Mouse (Mus musculus) mouse trophoblast stem cell (cell line): ENCODE measurements around the gene Kif20b.

Experiments
- in situ Hi-C, 2 experiments: fragments of 300-500 bp; cut with MseI, MboI; formaldehyde crosslinking; loops; 2 replicates in 1 of 2; 3 replicates in 1 of 2; pipeline ENCODE4 v1.15.1; 2025

Gene Kif20b

GRCm38 (mm10) chr19:34921652-34922602, at the start of gene Kif20b:
TSS of gene Kif20b (plus strand) at chr19:34922361.
- in situ Hi-C loops = no loop called here

- in situ Hi-C loops = no loop called here
These were observed 45.5 kb upstream of the Kif20b start for GRCm38 (mm10) chr19:34876676-34877075.

DNA sequence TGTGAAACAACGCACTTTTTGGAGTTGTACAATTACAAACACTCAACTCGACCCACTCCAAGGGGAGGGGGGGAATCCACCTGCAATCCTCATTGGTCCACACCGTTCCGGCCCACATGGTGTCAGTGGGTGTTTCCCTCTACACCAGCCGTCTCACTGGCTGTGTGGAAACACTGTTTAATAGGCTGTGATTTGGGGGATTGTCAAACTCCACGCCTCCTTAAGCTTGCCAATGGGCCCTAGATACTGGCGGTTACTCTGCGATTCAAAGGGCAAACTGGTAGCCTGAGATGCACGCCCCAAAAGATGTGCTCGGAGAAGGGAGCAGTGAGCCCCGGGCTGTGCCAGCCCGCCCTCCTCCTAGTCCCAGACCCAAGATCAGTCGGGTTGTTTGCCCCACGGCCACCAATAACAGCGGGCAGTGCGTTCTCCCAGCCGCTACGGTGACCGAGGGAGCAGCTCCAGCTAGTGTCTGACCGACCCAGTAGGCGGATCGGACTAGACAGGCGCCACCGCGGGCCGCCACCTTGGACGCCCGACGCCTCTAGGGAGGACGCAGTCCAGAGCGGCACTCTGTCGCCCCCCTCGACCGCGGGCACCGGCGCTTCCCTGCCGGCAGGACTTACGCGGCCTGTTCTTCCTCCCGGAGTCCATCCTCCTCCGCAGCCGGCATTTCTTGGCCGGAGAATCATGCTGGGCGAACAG, 44.1 kb upstream of the Kif20b start:
- in situ Hi-C loops = no loop called here

DNA sequence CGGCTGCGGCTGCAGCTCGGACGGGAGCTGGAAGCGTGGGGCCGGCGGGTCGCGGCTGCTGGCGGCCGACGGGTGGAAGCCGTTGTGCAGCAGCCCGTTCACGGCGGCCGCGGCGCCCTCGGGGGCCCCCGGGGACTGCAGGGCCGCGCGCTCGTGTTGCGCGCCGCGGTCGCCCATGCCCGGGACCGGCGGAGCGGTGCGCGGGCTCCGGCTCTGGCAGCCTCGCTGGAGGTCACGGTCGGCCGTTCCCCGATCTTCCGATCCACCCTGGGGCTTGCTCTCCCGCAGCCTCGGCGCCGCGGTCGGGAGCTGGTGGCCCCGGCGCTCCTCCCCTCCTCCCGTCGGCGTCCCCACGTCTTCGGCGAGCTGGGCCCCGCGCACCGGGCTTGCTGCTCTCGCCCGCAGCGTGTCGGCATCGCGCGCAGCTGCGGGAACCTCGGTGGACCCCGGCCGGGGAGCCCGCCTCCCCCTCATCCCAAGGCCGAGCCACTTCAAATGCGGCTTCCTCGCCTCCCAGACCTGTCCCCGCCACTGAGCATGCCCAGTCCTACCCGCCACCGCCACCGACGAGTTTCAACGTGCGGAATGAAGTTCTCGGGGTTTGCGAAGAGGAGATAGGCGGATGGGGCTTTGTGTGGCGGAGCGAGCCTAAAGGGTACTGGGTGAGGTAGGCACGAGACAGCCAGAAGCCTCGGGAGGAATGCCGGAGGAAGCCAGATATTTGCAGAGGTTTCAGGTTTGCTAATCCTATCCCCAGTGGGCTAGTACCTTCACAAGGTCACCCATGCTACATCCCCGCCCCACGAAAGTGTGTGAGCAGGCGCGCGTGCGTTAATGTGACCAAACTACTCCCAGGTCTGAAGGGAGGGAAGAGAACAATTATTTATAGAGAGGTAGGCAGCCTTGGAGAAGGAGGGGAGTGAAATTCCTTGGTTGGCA, 43.3 kb upstream of the Kif20b start, which contains the start of gene Pank1:
Pank1 (minus strand) TSS at position 853 of the 939 bp plus-strand sequence.
- in situ Hi-C loops = no loop called here

DNA sequence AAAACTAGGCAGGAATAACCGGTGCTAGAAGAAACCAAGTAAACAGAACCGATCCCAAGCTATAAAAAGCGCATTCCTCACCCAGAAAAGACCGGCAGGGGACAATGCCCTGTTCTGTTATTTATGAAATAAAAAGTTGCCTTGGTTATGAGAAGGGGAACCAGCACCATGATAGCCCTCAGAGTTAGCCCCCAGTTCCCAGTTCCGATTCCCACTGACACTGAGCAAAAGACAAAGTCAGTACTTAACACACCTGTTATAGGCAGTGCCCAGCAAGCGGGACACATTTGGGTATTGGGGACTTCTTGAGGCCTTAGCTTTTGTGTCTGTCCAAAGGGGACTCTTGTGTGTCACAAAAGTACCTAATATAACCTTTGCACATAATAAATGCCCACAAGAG, 42.5 kb upstream of the Kif20b start:
- in situ Hi-C loops = no loop called here

- in situ Hi-C loops = no loop called here
These were observed 41.0 kb upstream of the Kif20b start for GRCm38 (mm10) chr19:34881160-34881559.

- in situ Hi-C loops = no loop called here
These were observed 39.7 kb upstream of the Kif20b start for GRCm38 (mm10) chr19:34882443-34882842.

DNA sequence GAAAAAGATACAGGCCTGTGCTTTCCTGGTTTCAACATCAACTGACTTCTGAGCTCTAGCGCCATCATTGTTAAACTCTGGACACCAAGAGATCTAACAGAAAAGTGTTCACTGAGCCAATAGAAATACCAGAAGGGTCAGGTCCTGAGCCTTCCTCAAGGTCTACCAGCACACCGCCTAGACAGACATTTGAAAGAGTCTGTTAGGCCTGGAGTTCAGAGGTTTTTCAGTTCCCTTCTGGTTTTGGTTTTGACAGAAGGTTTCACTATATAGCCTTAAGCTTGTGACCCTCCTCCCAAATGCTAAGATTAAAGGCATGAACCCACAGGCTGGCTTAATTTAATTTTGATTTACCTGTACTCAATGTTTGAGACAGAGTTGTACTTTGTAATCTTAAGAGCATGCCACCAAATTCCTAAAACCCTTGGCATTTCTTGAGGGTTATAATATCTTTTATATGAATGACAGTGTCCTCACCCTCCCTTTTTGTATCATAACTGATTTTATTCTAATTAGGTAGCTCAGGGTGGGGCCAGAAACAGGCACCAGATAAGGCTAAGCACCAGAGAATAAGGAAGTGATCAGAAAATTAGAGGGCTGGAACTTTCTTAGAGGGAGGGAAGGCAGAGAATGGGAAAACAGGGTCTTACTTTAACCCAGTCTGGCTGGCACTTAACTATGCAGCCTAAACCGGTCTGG, 38.5 kb upstream of the Kif20b start:
- in situ Hi-C loops = no loop called here

- in situ Hi-C loops = no loop called here
These were observed 35.8 kb upstream of the Kif20b start for GRCm38 (mm10) chr19:34886324-34886723.

GRCm38 (mm10) chr19:34890981-34891380, 31.2 kb upstream of the Kif20b start:
- in situ Hi-C loops = no loop called here

- in situ Hi-C loops = no loop called here
These were observed 30.6 kb upstream of the Kif20b start for GRCm38 (mm10) chr19:34891590-34891989.

DNA sequence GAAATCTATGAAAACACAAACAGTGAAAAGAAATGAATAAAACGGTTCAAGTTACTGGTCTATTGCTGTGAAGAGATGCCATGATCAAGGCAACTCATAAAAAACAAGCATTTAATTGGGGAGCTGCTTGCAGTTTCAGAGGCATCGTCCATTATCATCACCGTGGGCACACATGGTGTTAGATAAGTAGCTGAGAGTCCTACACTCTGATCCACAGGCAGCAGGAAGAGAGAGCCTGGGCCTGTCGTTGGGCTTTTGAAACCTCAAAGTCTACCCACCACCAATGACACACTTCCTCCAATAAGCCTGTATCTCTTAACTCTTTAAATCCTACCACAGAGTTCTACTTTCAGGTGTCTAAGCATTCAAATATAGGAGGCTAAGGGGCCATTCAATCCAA, 27.1 kb upstream of the Kif20b start:
- in situ Hi-C loops = no loop called here

- in situ Hi-C loops = no loop called here
These were observed 24.8 kb upstream of the Kif20b start for GRCm38 (mm10) chr19:34897082-34897965.

- in situ Hi-C loops = no loop called here
These were observed 23.2 kb upstream of the Kif20b start for GRCm38 (mm10) chr19:34898941-34899340.

DNA sequence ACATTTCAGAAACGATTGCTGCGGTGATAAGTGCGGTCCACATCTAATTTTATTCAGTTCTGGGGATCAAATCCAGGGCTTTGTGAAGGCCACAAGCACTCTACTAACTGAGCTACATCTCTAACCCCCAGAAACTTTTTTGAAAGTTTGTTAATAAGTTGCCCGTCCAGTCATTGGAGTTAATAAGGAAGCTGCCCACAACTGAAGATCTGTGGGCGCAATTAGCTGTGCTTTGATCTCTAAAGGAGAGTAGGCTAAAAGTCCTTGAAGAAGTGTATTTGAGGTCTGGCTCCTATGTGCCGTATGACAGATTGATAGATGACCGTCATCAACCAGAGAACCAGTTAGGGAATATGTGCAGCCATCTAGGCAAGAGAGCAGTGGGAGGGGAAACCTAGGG, 20.9 kb upstream of the Kif20b start:
- in situ Hi-C loops = no loop called here

DNA sequence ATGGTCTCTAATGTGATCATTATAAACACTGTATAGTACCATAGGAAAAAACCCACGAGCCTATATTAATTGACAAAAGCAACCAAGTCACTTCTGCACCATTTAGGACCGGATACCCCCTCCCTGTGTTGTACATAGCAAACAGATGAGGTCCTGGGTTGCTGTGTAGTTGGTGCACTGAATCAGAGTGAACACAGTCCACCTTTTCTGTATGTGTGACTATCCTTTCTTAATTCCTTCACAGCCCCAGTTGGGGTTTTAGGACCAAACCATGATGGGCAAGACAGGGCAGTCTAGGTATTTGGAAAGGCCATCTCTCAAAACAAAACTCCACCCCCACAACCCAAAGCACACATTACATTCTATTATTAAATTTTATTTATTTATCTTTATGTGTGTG, 20.4 kb upstream of the Kif20b start:
- in situ Hi-C loops = no loop called here

DNA sequence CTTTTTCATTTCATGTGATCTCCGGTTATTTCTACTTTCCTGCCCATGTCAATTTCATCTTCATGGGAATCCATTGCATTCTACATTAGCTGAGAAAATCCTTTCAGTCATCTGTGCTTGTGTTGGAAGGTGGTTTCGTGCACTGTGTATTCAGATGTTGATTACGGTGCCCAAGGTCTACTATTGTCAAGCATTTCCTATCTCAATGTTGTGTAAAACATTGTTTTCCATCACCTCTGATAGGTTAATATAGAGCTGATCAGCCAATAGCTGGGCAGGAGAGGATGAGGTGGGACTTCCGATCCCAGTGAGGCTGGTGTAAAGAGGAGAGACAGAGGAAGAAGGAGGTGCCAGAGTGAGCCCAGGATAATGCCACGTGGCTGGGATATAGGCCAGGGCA, 18.1 kb upstream of the Kif20b start:
- in situ Hi-C loops = no loop called here

GRCm38 (mm10) chr19:34905424-34905823, 16.7 kb upstream of the Kif20b start:
- in situ Hi-C loops = no loop called here

DNA sequence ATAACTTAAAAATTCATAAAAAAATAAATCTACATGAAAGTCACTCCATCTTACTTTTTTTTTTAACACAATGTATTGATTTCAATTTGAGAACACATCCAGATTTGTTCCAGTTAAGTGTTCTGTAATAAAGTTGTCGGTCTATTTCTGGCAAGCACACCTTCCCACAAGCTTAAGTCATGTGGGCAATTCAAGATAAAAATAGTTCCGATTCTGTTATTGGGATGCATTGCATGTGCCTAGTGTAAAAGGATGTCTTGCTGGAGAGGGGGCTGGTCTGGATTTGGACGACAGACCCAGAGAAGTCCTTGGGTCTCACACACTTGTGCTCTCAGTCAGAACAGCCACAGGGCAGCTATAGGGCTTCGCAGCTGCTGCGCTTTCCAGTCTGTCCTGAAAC, 15.4 kb upstream of the Kif20b start:
- in situ Hi-C loops = no loop called here

GRCm38 (mm10) chr19:34912366-34912765, 9.8 kb upstream of the Kif20b start:
- in situ Hi-C loops = no loop called here
